Mouse (Mus musculus) forebrain, embryonic 14.5 days (tissue): Measurements from ENCODE around the gene Vat1. TPM values are rescaled to one million over a fixed set of nuclear protein-coding genes. Genes with fewer than 3 reads are reported as not detected.
"Not testable (repeated sequence)": the region's sequence is repeated elsewhere in the genome, so short reads cannot be mapped to it uniquely, and the experiment has no call there.

Experiments
- ATAC-seq: fragments of 200-750 bp; cut with Nextera tagmentation; 2 replicates; pipeline ENCODE4 v1.8.0; 2017; ENCODE audit warnings: mild to moderate bottlenecking, moderate library complexity
- DNase-seq: peaks from one replicate; pipeline ENCODE4 v3.0.0-alpha.2; 2015; ENCODE audit warnings: low spot score
- H3K27ac ChIP-seq: fragments of 300-500 bp; sonication (generic); 2 replicates; pipeline ENCODE4 v1.5.1; 2014; ENCODE audit warnings: low read depth, mild to moderate bottlenecking, control low read depth, low read length, moderate library complexity
- H3K27me3 ChIP-seq: fragments of 300-500 bp; sonication (generic); replicated peaks from 2 replicates; pipeline ENCODE4 v1.6.1; 2014; ENCODE audit warnings: low read length, control low read depth, mixed read lengths; ENCODE audit not compliant: control insufficient read depth, insufficient read depth
- H3K36me3 ChIP-seq: fragments of 300-500 bp; sonication (generic); 2 replicates; pipeline ENCODE4 v1.6.1; 2014; ENCODE audit warnings: low read length, control low read depth; ENCODE audit not compliant: control insufficient read depth, insufficient read depth
- H3K4me1 ChIP-seq: fragments of 300-500 bp; sonication (generic); 2 replicates; pipeline ENCODE4 v1.6.1; 2014; ENCODE audit warnings: antibody characterized with exemption, low read length, control low read depth; ENCODE audit not compliant: control insufficient read depth, insufficient read depth
- H3K4me2 ChIP-seq: fragments of 300-500 bp; sonication (generic); 2 replicates; pipeline ENCODE4 v1.6.1; 2014; ENCODE audit warnings: mild to moderate bottlenecking, control low read depth, low read length
- H3K4me3 ChIP-seq: fragments of 300-500 bp; sonication (generic); 2 replicates; pipeline ENCODE4 v1.5.1; 2014; ENCODE audit warnings: low read depth, low read length, control low read depth
- H3K9ac ChIP-seq: fragments of 300-500 bp; sonication (generic); 2 replicates; pipeline ENCODE4 v1.6.1; 2014; ENCODE audit warnings: mild to moderate bottlenecking, low read length, control low read depth, moderate library complexity
- H3K9me3 ChIP-seq: fragments of 300-500 bp; sonication (generic); replicated peaks from 2 replicates; pipeline ENCODE4 v1.6.1; 2016; ENCODE audit warnings: low read length, control low read depth, mixed read lengths; ENCODE audit not compliant: control insufficient read depth
- WGBS: fragments of 180-500 bp; shearing (Covaris S2); extraction: QIAGEN DNeasy Blood & Tissue Kit; methylation state at CpG from one replicate; pipeline ENCODE4 v1.1.7; 2014; 5-methylcytosine and 5-hydroxymethylcytosine counted together
- polyA plus RNA-seq: library from polyadenylated mRNA; unstranded; fragments of >200 nt; fragmentation: Nextera tagmentation; extraction: Ambion mirVana; gene quantifications from 2 replicates; pipeline ENCODE4 v1.2.1, GENCODE M21; 2014

Vat1 gene
- polyA plus RNA-seq, 1 experiment from 2014 or later, result 77.5 TPM

GRCm38 (mm10) chr11:101469155-101469554, 3.1 kb upstream of the Vat1 start:
- Histone ChIP-seq H3K27me3 (no peaks in the 10 kb centered on the region), H3K4me2 (peak overlapping the region; percentile 82), H3K36me3 (peaks cover 15% of the 10 kb centered on the region; the same call in 1 of the 2 replicates), H3K9ac (peak overlapping the region; percentile 88), H3K27ac (0 out of 2 replicates have a peak overlapping the region, but pooled peaks have one; percentile 87), H3K4me1 (peaks cover 21% of the 10 kb centered on the region), H3K9me3 (no peaks in the 10 kb centered on the region), H3K4me3 (peak overlapping the region; percentile 78)
- WGBS, result 74% methylated on average over 4 of the region's 4 CpGs
- ATAC-seq (no peak), DNase-seq (no peak)

GRCm38 (mm10) chr11:101468731-101469130, 2.7 kb upstream of the Vat1 start:
- H3K36me3 ChIP-seq, result peaks cover 15% of the 10 kb centered on the region; the same call in 1 of the 2 replicates
- H3K9ac ChIP-seq, result peak overlapping the region; percentile 88
- DNase-seq, result no peak
- WGBS, result 7% methylated on average over 13 of the region's 13 CpGs
- ATAC-seq, result no peak
- no peaks in the 10 kb centered on the region for H3K9me3 ChIP-seq
- peak overlapping the region; percentile 87 for H3K27ac ChIP-seq
- peak overlapping the region; percentile 78 for H3K4me3 ChIP-seq
- peaks cover 26% of the 10 kb centered on the region for H3K4me1 ChIP-seq
- no peaks in the 10 kb centered on the region for H3K27me3 ChIP-seq
- H3K4me2 ChIP-seq, result peak overlapping the region; percentile 82

GRCm38 (mm10) chr11:101468263-101468688, 2.2 kb upstream of the Vat1 start:
- H3K4me1 ChIP-seq, result peaks cover 30% of the 10 kb centered on the region
- H3K4me3 ChIP-seq, result peak overlapping the region; percentile 78
- peak; percentile 40; the same call in 1 of the 2 replicates for ATAC-seq
- H3K9me3 ChIP-seq, result no peaks in the 10 kb centered on the region
- no peaks in the 10 kb centered on the region for H3K27me3 ChIP-seq
- WGBS, result under 1% methylated on average over 29 of the region's 31 CpGs
- H3K36me3 ChIP-seq, result peaks cover 15% of the 10 kb centered on the region; the same call in 1 of the 2 replicates
- peak overlapping the region; percentile 88 for H3K9ac ChIP-seq
- peak overlapping the region; percentile 87 for H3K27ac ChIP-seq
- H3K4me2 ChIP-seq, result peak overlapping the region; percentile 82
- DNase-seq, result no peak

GRCm38 (mm10) chr11:101467477-101468262, 1.6 kb upstream of the Vat1 start:
- Histone ChIP-seq H3K27ac (peak overlapping the region; percentile 87), H3K4me2 (peak overlapping the region; percentile 82), H3K9me3 (no peaks in the 10 kb centered on the region), H3K4me1 (peaks cover 36% of the 10 kb centered on the region), H3K36me3 (peaks cover 19% of the 10 kb centered on the region), H3K4me3 (peak overlapping the region; percentile 78), H3K27me3 (no peaks in the 10 kb centered on the region), H3K9ac (peak overlapping the region; percentile 88)
- DNase-seq (peak; percentile 86), ATAC-seq (peak; percentile 72)
- WGBS, result under 1% methylated on average over 52 of the region's 54 CpGs

GRCm38 (mm10) chr11:101466552-101466950, 521 bp upstream of the Vat1 start:
- Histone ChIP-seq H3K4me1 (peaks cover 37% of the 10 kb centered on the region), H3K4me3 (peak overlapping the region; percentile 90)

GRCm38 (mm10) chr11:101465101-101465868, 745 bp downstream of the Vat1 start:
- Histone ChIP-seq H3K4me1 (peaks cover 37% of the 10 kb centered on the region), H3K9me3 (no peaks in the 10 kb centered on the region)
- peak; percentile 69 for DNase-seq

More at GRCm38 (mm10) chr11:101466552-101466950, 521 bp upstream of the Vat1 start:
- WGBS, result 54% methylated on average over 5 of the region's 5 CpGs
- not testable (repeated sequence) for H3K9ac ChIP-seq, DNase-seq, H3K9me3 ChIP-seq, H3K27ac ChIP-seq, H3K27me3 ChIP-seq, ATAC-seq
- Histone ChIP-seq H3K4me2 (peak overlapping the region; percentile 76), H3K36me3 (peaks cover 29% of the 10 kb centered on the region)

GRCm38 (mm10) chr11:101464211-101465100, 1.6 kb downstream of the Vat1 start, which contains the start of gene Rnd2:
Gene Rnd2, plus strand, starts transcription at chr11:101464999.
- Histone ChIP-seq H3K36me3 (peaks cover 36% of the 10 kb centered on the region), H3K4me1 (peaks cover 37% of the 10 kb centered on the region), H3K4me3 (peak within 1 kb of the TSS; percentile 90), H3K9ac (peak within 1 kb of the TSS; percentile 79), H3K27me3 (no peaks in the 10 kb centered on the region), H3K4me2 (peak within 1 kb of the TSS; percentile 76), H3K27ac (peak within 1 kb of the TSS; percentile 84), H3K9me3 (no peaks in the 10 kb centered on the region)
- WGBS, result 17% methylated on average over 12 of the region's 12 CpGs
- DNase-seq, result no peak
- ATAC-seq, result no peak

More at GRCm38 (mm10) chr11:101465101-101465868, 745 bp downstream of the Vat1 start:
- ATAC-seq, result peak; percentile 38
- Histone ChIP-seq H3K4me3 (peak overlapping the region; percentile 90), H3K36me3 (peaks cover 29% of the 10 kb centered on the region), H3K9ac (peak overlapping the region; percentile 79), H3K27ac (peak overlapping the region; percentile 84), H3K4me2 (peak overlapping the region; percentile 76), H3K27me3 (no peaks in the 10 kb centered on the region)
- WGBS, result 2% methylated on average over 51 of the region's 51 CpGs
